In genomic region chr15:13047910-13048309, GRCm38 (mm10) we compare ENCODE assay signal across 16 mouse cellular contexts.
"Had no signal": no experiment of that assay in that cellular context is flagged by ENCODE, and none has a peak within 500 bp of the region (broad histone marks: within the 10 kb centered on the region; RNA-seq: fewer than 3 reads in every experiment).

No protein-coding gene starts in this region.

- H3K4me3 ChIP-seq: neural tube, embryonic 13.5 days; neural tube, embryonic 15.5 days; stomach, embryonic 15.5 days had no signal

- H3K9ac ChIP-seq: neural tube, embryonic 13.5 days; neural tube, embryonic 15.5 days; stomach, embryonic 15.5 days had no signal

- H3K36me3 ChIP-seq: stomach, embryonic 15.5 days had no signal

- H3K4me1 ChIP-seq: neural tube, embryonic 13.5 days; neural tube, embryonic 15.5 days; stomach, embryonic 15.5 days had no signal

- H3K27ac ChIP-seq: neural tube, embryonic 13.5 days; neural tube, embryonic 15.5 days; stomach, embryonic 15.5 days; stomach, postnatal 0 days had no signal

- H3K9me3 ChIP-seq: neural tube, embryonic 13.5 days; neural tube, embryonic 15.5 days; stomach, embryonic 15.5 days had no signal

- DNase-seq: retina, postnatal 1 day; right cerebral cortex, adult 18-20 months; right cerebral cortex, postnatal 14 days; right cerebral cortex, postnatal 25 days; right cerebral cortex, postnatal 4 days; spleen, adult 18-20 months; thymus, adult 18-20 months; thymus, adult 2 months; thymus, postnatal 14 days; thymus, postnatal 25 days; thymus, postnatal 36 days; thymus, postnatal 4 days had no signal

- H3K27me3 ChIP-seq: neural tube, embryonic 13.5 days; neural tube, embryonic 15.5 days; stomach, embryonic 15.5 days had no signal

- H3K4me2 ChIP-seq: neural tube, embryonic 13.5 days; neural tube, embryonic 15.5 days; stomach, embryonic 15.5 days had no signal
